Mouse (Mus musculus) fat pad, adult 2 months (tissue): ENCODE measurements around the gene Cep85l.

Experiments
- DNase-seq: peaks from one replicate; pipeline ENCODE4 v3.0.0-alpha.2; 2011; ENCODE audit warnings: low read depth, low spot score; ENCODE audit errors: extremely low read depth

Gene Cep85l

GRCm38 (mm10) chr10:53397846-53398539 is 18.2 kb upstream of the Cep85l start:
- no peak for DNase-seq

DNA sequence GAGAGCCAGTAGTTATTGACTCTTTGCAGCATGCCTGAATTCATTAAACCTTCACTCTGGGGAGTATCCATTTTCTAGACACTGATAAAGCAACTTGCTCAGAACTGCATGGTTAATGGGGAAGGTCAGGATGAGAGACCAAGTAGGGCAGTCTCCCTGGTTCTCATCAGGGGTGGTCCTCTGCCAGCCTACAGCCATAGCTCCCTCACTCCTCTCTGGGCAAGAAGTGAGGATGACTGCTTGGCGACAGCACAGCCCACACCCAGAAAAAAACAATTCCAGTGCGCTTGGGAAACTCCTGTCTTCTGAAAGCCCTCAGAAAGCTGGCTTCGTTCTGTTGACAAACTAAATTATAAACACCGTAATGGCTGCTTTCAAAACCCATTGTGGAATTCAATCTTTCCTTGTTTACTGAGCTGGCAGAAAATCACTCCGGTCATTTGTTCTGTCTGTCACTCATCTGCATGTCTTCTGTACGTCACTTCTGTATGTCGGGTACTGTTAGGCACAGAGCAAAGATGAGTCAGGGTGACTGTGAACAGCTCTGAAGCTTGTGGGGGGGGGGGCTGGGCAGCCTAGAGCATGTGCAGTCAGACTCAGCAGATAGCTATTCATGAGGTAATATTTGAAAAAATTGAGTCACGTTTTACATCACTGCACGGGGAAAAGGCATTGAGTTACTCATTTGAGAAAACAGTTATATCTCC is 15.3 kb upstream of the Cep85l start:
- DNase-seq, result no peak

DNA sequence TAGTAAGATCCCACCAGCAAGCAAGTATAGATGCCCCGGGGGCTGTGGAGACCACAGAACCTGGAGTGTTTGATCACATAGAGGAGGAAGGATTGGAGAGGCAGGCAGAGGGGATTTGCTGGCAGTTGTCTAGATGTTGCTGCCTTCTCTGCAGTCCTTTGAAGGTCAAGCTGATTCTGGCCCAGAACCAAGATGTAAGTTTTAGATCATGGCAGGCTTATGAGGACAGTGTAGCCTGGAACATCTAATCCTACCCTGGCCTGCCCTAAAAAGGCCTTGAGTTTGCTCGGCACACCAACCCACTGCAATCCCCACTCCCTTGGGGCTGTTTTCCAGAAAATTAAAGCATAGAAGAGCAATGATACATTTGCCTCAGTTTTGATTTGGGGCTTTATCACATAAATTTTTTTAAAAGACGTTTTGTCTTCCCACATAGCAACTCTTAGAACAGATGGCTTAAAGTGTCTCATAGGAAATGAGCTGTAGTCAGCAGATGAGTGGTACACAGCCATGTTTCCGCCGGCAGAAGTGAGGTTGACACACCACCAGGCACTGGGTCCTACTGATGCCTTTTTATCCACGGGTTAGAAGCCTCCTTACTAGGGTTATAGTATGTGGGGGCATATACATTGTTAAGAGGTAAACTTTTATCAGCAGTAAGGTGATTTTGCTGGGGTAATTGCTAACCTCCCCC is 8.6 kb upstream of the Cep85l start:
- peak; percentile 72 for DNase-seq

DNA sequence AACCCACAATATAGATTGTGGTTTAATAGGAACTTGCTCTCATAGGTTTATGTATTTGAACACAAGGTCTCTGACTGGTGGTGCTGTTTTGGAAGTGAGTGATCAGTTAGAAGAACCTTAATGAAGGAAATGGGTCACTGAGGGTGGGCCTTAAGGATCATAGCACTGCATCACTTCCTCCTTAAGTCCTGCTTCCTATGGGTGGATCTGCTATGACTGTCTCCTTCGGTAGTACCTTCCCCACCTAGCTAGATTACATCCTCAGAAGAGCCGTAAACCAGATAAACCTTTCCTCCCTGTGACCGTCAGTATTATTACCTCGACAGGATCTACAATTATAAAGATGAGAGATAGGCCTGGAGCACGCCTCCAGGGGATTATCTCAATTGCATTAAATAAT is 5.7 kb upstream of the Cep85l start:
- no peak for DNase-seq

DNA sequence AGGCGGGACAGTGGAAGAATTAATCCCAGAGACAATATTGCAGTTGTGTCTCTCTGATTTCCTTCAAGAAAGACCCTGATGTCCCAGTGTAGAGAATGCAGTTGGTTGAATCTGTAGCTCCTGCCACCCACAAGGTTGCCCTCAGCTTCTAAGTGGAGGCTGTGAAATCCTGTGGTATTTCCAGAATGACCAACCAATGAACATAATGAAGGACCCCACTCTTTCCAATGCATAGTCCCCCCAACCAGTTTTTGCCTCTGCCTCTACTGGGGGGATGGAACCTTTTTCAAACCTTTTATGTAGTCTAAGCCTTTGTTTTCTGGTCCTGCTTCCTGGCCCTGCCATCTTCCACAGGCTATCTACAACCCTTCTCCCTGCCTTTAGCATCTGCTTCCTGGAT is 5.1 kb upstream of the Cep85l start:
- no peak for DNase-seq

GRCm38 (mm10) chr10:53382696-53383365 is 3.1 kb upstream of the Cep85l start:
- no peak for DNase-seq

DNA sequence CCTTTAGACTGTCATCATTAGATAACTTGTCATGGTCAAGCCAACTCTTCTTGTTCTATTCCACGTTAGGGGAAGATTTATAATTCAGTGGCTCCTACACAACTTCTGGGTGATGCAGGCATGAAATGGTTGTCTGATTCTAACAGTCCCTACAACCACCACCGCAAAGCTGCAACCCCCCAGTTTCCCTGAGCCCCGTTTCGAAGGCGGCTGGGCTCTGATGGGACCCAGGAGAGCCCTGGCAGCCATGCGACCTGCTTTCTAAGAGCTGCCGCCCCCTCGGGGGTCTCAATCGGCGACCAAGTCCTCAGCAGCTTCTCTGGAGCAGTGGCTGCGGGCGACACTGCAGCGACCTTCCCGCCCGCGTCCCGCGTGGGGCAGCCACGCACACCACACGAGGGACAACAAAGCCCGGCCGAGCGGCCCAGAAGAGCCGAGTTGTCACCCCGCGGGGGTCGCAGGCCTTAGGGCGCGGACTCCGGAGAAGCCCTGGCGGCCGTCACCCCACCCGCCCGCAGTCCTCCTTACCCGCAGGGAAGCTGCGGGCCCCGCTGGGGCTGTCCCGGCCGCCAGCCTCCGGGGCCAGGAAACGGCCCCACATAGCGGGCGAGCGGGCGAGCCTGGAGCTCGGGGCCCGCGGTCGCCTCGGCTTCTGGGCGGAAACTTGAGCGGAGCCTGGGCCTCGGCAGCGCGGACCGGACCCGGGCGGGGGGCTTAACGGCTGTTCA is 602 bp downstream of the Cep85l start:
- no peak for DNase-seq

DNA sequence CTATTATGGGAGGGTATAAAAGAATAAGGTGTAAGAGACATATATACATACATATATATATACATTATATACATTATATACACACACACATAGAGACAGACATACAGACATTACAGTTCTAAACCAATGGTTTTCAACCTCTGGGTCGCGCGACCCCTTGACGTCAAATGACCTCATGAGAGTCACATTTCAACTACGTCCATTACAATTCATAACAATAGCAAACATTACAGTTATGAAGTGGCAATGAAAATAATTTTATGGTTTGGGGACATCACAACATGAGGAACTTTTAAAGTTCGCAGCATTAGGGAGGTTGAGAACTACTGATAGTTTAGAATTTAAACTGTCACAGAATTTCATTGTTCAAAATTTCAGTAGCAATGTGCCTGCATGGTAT is 1.5 kb downstream of the Cep85l start:
- no peak for DNase-seq

- no peak for DNase-seq
Observed at GRCm38 (mm10) chr10:53377096-53377495, 2.7 kb downstream of the Cep85l start.

DNA sequence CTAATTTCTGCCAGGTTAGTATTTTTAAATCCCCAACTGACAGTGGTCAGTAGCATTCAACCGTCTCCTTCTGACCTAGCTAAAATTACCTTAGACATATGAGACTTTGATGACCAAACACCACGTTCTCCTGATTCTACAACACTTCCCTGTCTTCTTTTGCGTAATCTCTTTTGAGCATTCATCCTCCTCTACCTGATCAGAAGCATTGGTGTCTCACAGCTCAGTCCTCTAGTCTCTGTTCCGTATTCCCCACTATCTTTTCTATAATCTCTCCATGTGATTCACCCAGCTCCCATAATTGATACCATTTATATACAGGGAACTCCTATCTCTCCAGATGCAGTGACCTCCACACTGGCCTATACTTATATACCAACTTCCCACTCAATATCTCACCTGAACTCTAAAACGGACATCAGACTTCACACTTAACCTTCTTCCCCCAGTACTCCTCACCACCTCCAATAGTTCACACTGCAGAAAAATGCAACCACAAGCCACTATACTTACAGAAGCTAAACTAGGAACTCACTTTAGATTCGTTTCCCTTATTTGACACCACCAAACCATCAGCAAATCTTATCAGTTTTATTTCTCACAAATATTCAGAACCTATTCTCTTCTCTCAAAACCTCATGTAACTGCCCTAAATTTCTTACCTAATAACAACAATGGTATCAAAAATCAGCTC is 5.7 kb downstream of the Cep85l start:
- no peak for DNase-seq

DNA sequence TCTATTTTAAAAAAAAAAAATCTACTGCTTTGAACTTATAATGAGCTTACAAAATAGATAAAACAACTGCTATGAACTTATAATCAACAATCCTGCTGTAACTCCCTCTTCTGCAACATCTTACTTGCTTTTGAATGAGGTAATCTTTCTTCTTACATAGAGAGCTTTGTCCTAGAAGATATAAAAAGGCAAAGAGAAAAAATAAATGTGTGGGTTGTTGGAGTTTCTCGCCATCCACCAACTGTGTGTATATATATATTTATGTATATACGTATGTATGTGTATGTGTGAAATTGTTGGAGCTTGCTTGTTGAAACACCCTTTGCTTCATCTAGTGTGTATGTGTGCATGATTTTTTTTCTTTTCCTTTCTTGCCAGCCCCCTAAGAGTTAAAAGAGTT is 12.5 kb downstream of the Cep85l start:
- DNase-seq, result no peak

GRCm38 (mm10) chr10:53364311-53364710 is 15.4 kb downstream of the Cep85l start:
- DNase-seq, result no peak

DNA sequence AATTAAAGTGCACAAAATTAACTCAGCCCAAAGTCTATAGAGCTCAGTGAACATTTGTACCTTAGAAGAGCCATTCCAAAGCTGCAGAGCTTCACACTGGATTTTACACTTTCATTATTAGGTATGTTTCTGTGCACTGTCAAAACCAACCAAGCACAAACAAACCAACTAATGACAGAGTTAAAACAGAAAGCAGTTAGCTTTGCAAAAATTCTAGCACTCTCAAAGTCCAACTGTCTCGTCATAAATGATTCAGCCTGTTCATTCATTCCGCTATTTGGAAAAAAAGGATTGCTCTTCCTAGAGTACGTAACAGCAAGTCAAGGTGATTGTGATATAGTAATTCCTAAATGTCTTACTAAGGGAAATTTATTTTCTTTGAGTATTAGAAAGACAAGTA is 20.7 kb downstream of the Cep85l start:
- no peak for DNase-seq

- no peak for DNase-seq
Observed at GRCm38 (mm10) chr10:53353665-53354064, 26.1 kb downstream of the Cep85l start.

GRCm38 (mm10) chr10:53349254-53349653 is 30.5 kb downstream of the Cep85l start:
- DNase-seq, result no peak

DNA sequence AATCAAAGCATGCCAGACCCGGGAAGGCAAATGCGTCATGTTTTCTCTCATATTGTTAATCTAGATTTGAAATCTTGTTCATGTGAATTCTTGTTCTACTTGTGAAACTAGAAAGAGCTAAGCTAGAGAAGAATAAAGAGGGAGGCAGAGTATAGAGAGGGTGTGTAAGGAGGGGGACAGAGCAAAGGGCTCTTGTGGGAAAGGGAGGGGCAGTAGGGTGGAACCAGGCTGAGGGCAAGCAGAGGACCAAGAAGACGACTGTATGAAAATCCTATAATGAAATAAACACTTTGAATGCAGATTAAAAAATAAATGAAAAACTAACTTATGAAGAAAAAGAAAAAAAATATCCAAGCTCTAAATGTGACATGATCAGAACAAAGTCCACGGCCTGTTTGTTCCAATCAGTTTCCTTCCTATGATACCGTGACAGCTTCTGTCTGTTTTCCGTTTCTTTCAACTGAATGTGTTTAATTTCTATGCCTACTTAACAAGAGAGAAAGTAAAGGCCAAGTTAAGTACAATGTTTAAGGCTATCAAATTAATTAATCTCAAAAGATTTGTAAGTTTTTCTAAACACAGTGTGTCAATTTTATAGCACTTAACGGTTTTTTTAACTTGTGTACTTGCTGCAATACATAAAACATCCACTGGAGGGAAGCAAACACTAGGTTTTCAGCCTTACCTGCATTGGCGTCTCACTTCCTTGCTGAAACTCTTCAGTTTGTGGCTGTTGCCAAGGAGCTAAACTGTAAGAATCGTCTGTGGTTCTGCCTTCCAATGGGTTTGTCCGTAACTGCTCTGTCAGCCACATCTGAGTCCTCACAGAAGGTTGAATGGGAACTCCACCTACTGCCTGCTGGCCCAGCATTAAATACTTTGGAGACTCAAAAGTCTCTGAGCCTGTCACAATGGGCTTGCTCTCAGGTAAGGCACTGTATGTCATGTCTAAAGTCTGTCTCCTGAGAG is 31.7 kb downstream of the Cep85l start:
- no peak for DNase-seq

GRCm38 (mm10) chr10:53346916-53347315 is 32.8 kb downstream of the Cep85l start:
- DNase-seq, result no peak

DNA sequence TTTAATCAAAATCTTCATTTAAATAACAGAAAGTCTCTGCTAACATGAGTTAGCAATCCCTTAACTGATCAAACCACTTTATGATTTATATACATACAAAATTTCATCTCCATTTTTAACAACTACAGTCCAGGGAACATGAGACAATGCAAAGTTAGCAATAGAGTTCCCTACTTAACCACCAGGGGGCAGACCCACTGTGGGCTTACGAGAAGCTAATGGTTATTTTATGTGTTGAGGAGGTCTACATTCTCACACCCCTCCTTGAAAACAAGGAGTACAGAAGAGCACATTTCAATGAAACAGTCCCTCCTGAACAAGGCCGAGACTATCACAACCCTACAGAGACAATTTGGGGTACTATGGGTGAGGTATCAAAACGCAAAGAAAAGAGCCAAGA is 33.2 kb downstream of the Cep85l start:
- no peak for DNase-seq

- DNase-seq, result no peak
Observed at GRCm38 (mm10) chr10:53345508-53345907, 34.2 kb downstream of the Cep85l start.
